30 mouse cellular contexts compared by ENCODE assay signal in genomic region chr1:184257356-184257755, GRCm38 (mm10).
DNase-seq lines count a peak whose midpoint lies in the region; ATAC-seq and TF ChIP-seq lines count a peak whose summit lies in the region.
"Had no signal": no experiment of that assay in that cellular context is flagged by ENCODE, and none has a peak within 500 bp of the region (broad histone marks: within the 10 kb centered on the region; RNA-seq: fewer than 3 reads in every experiment).

No protein-coding gene starts in this region.

- DNase-seq in liver, embryonic 14.5 days (ENCODE audit: low read depth in 3 of 3, low spot score in 3 of 3), result no peak
- DNase-seq in liver, result no peak
- peak; percentile 41 for DNase-seq in ES-CJ7 (ENCODE audit: low read depth, low spot score)
- DNase-seq in stomach, postnatal 0 days (ENCODE audit: low spot score), result no peak
- no peak for DNase-seq in cerebellum, adult 9-11 months
- DNase-seq in lung, postnatal 10 days, result no peak
- DNase-seq: adrenal gland, adult 8-10 months; cerebellum, adult 2 months; cerebellum, postnatal 25 days; gastrocnemius, postnatal 14 days; heart, adult 11 months; heart, postnatal 4 days; kidney, adult 11 months; kidney, postnatal 36 days; layer of hippocampus, postnatal 36 days; lung, postnatal 4 days; right cerebral cortex, postnatal 14 days; thymus, postnatal 14 days had no signal

- no peaks in the 10 kb centered on the region for H3K4me1 ChIP-seq in intestine, postnatal 0 days (replicated peaks; ENCODE audit: control insufficient read depth, insufficient read depth, low read length)
- H3K4me1 ChIP-seq in intestine, embryonic 16.5 days (ENCODE audit: control insufficient read depth, insufficient read depth, low read length), result no peaks in the 10 kb centered on the region
- H3K4me1 ChIP-seq in liver, embryonic 14.5 days (replicated peaks; ENCODE audit: control insufficient read depth in 2 of 2, insufficient read depth in 2 of 2, low read length in 1 of 2), result no peaks in the 10 kb centered on the region
- no peaks in the 10 kb centered on the region for H3K4me1 ChIP-seq in stomach, postnatal 0 days (replicated peaks; ENCODE audit: control insufficient read depth, insufficient read depth)
- H3K4me1 ChIP-seq: forebrain, embryonic 13.5 days; heart, embryonic 12.5 days; hindbrain, embryonic 13.5 days; liver, embryonic 15.5 days; lung, embryonic 15.5 days; midbrain, embryonic 13.5 days had no signal

- no peak for TF ChIP-seq EP300 in liver, embryonic 14.5 days (IDR thresholded peaks at IDR 0.05; ENCODE audit: low read depth)
- no peak for TF ChIP-seq EP300 in stomach, postnatal 0 days (optimal IDR thresholded peaks at IDR 0.05)

- no peak for ATAC-seq in intestine, postnatal 0 days
- no peak for ATAC-seq in intestine, embryonic 16.5 days
- ATAC-seq in liver, embryonic 14.5 days (ENCODE audit: insufficient read depth), result no peak
- no peak for ATAC-seq in stomach, postnatal 0 days (ENCODE audit: low FRiP score, low TSS enrichment)
- ATAC-seq: CD4-positive, CD25-positive, alpha-beta regulatory T cell, adult 4 months; forebrain, embryonic 13.5 days; midbrain, embryonic 13.5 days had no signal

- H3K9ac ChIP-seq in intestine, postnatal 0 days (ENCODE audit: low read depth, low read length), result no peak overlapping the region
- H3K9ac ChIP-seq in intestine, embryonic 16.5 days (ENCODE audit: low read depth, low read length), result no peak overlapping the region
- no peak overlapping the region for H3K9ac ChIP-seq in liver, embryonic 14.5 days (replicated peaks)
- no peak overlapping the region for H3K9ac ChIP-seq in stomach, postnatal 0 days (ENCODE audit: low read length)
- H3K9ac ChIP-seq: forebrain, embryonic 13.5 days; heart, embryonic 12.5 days; hindbrain, embryonic 13.5 days; limb, embryonic 12.5 days; liver, embryonic 15.5 days; lung, embryonic 15.5 days; midbrain, embryonic 13.5 days; neural tube, embryonic 13.5 days; stomach, embryonic 15.5 days had no signal

- peak; percentile 26 for TF ChIP-seq CTCF in intestine, postnatal 0 days (IDR thresholded peaks at IDR 0.05; ENCODE audit: low read depth)
- 0 out of 2 replicates have a peak, but pooled peaks have one; percentile 7 for TF ChIP-seq CTCF in liver, embryonic 14.5 days (IDR thresholded peaks at IDR 0.05; ENCODE audit: low read depth)
- peak; percentile 32 for TF ChIP-seq CTCF in stomach, postnatal 0 days (IDR thresholded peaks at IDR 0.05; ENCODE audit: low read depth)

- WGBS in intestine, postnatal 0 days, result 86% methylated on average over 6 of the region's 6 CpGs
- WGBS in intestine, embryonic 16.5 days, result 93% methylated on average over 6 of the region's 6 CpGs
- WGBS in liver, embryonic 14.5 days (ENCODE audit: insufficient replicate concordance), result 71% methylated on average over 6 of the region's 6 CpGs
- WGBS in stomach, postnatal 0 days, result 94% methylated on average over 6 of the region's 6 CpGs

- H3K27me3 ChIP-seq in intestine, postnatal 0 days (replicated peaks; ENCODE audit: control insufficient read depth, insufficient read depth, low read length), result no peaks in the 10 kb centered on the region
- no peaks in the 10 kb centered on the region for H3K27me3 ChIP-seq in intestine, embryonic 16.5 days (replicated peaks; ENCODE audit: control insufficient read depth, insufficient read depth, low read length)
- no peaks in the 10 kb centered on the region for H3K27me3 ChIP-seq in liver, embryonic 14.5 days (ENCODE audit: control insufficient read depth, insufficient read depth, low read length)
- no peaks in the 10 kb centered on the region for H3K27me3 ChIP-seq in stomach, postnatal 0 days (ENCODE audit: control insufficient read depth, insufficient read depth, low read length)
- H3K27me3 ChIP-seq: forebrain, embryonic 13.5 days; hindbrain, embryonic 13.5 days; limb, embryonic 12.5 days; liver, embryonic 15.5 days; lung, embryonic 15.5 days; midbrain, embryonic 13.5 days; neural tube, embryonic 13.5 days; stomach, embryonic 15.5 days had no signal

- no peaks in the 10 kb centered on the region for H3K9me3 ChIP-seq in intestine, postnatal 0 days (ENCODE audit: control insufficient read depth)
- no peaks in the 10 kb centered on the region for H3K9me3 ChIP-seq in intestine, embryonic 16.5 days (ENCODE audit: control insufficient read depth, low read length)
- no peaks in the 10 kb centered on the region for H3K9me3 ChIP-seq in liver, embryonic 14.5 days (ENCODE audit: control insufficient read depth, low read length)
- no peaks in the 10 kb centered on the region for H3K9me3 ChIP-seq in stomach, postnatal 0 days (ENCODE audit: control insufficient read depth, low read length)
- H3K9me3 ChIP-seq: forebrain, embryonic 13.5 days; hindbrain, embryonic 13.5 days; limb, embryonic 12.5 days; liver, embryonic 15.5 days; lung, embryonic 15.5 days; midbrain, embryonic 13.5 days; neural tube, embryonic 13.5 days; stomach, embryonic 15.5 days had no signal

- H3K4me3 ChIP-seq in intestine, postnatal 0 days (ENCODE audit: low read depth, low read length), result no peak overlapping the region
- H3K4me3 ChIP-seq in intestine, embryonic 16.5 days (ENCODE audit: low read length), result no peak overlapping the region
- no peak overlapping the region for H3K4me3 ChIP-seq in liver, embryonic 14.5 days (ENCODE audit: insufficient read depth in 1 of 2, low read depth in 2 of 2, low read length in 2 of 2)
- no peak overlapping the region for H3K4me3 ChIP-seq in stomach, postnatal 0 days (ENCODE audit: low read depth, low read length)
- H3K4me3 ChIP-seq: forebrain, embryonic 13.5 days; heart, embryonic 12.5 days; hindbrain, embryonic 13.5 days; limb, embryonic 12.5 days; liver, embryonic 15.5 days; lung, embryonic 15.5 days; midbrain, embryonic 13.5 days; neural tube, embryonic 13.5 days; stomach, embryonic 15.5 days had no signal

- H3K27ac ChIP-seq in intestine, postnatal 0 days (ENCODE audit: low read depth, low read length), result no peak overlapping the region
- H3K27ac ChIP-seq in intestine, embryonic 16.5 days (ENCODE audit: low read length), result no peak overlapping the region
- no peak overlapping the region for H3K27ac ChIP-seq in liver, embryonic 14.5 days
- H3K27ac ChIP-seq in stomach, postnatal 0 days (replicated peaks), result no peak overlapping the region
- H3K27ac ChIP-seq: forebrain, embryonic 13.5 days; hindbrain, embryonic 13.5 days; limb, embryonic 12.5 days; liver, embryonic 15.5 days; lung, embryonic 15.5 days; midbrain, embryonic 13.5 days; neural tube, embryonic 13.5 days; stomach, embryonic 15.5 days had no signal

- no peak overlapping the region for H3K4me2 ChIP-seq in intestine, postnatal 0 days (replicated peaks; ENCODE audit: low read depth)
- H3K4me2 ChIP-seq in intestine, embryonic 16.5 days (ENCODE audit: low read depth, low read length), result no peak overlapping the region
- no peak overlapping the region for H3K4me2 ChIP-seq in liver, embryonic 14.5 days (ENCODE audit: low read depth)
- no peak overlapping the region for H3K4me2 ChIP-seq in stomach, postnatal 0 days (replicated peaks; ENCODE audit: low read depth)
- H3K4me2 ChIP-seq: forebrain, embryonic 13.5 days; heart, embryonic 12.5 days; hindbrain, embryonic 13.5 days; limb, embryonic 12.5 days; liver, embryonic 15.5 days; lung, embryonic 15.5 days; midbrain, embryonic 13.5 days; neural tube, embryonic 13.5 days; stomach, embryonic 15.5 days had no signal

- no peaks in the 10 kb centered on the region for H3K36me3 ChIP-seq in intestine, postnatal 0 days (ENCODE audit: control insufficient read depth, insufficient read depth)
- H3K36me3 ChIP-seq in intestine, embryonic 16.5 days (ENCODE audit: control insufficient read depth, insufficient read depth, low read length), result no peaks in the 10 kb centered on the region
- no peaks in the 10 kb centered on the region for H3K36me3 ChIP-seq in liver, embryonic 14.5 days (replicated peaks; ENCODE audit: control insufficient read depth, insufficient read depth, low read depth)
- H3K36me3 ChIP-seq in stomach, postnatal 0 days (ENCODE audit: control insufficient read depth, insufficient read depth, low read length), result no peaks in the 10 kb centered on the region
- H3K36me3 ChIP-seq: heart, embryonic 12.5 days; hindbrain, embryonic 13.5 days; limb, embryonic 12.5 days; liver, embryonic 15.5 days; lung, embryonic 15.5 days; midbrain, embryonic 13.5 days; neural tube, embryonic 13.5 days; stomach, embryonic 15.5 days had no signal
